Mouse (Mus musculus) embryo, embryonic 11.5 days (tissue): Measurements from ENCODE around the gene Hist1h2ae.
A peak's percentile ranks its signal among the peaks of the same experiment; 100 is the strongest.
"Not testable (repeated sequence)": the region's sequence is repeated elsewhere in the genome, so short reads cannot be mapped to it uniquely, and the experiment has no call there.

ENCODE experiments used
- DNase-seq: peaks from one replicate; pipeline ENCODE4 v3.0.0-alpha.2; 2012; ENCODE audit warnings: low read depth, low spot score

Hist1h2ae gene

GRCm38 (mm10) chr13:23571022-23571503, at the start of gene Hist1h2ae, which contains the start of gene Hist1h2bg:
TSS of gene Hist1h2ae (minus strand) at chr13:23571220.
TSS of gene Hist1h2bg (plus strand) at chr13:23571396.
- DNase-seq = no peak

GRCm38 (mm10) chr13:23620056-23620732, 49.2 kb upstream of the Hist1h2ae start:
- DNase-seq = no peak

DNA sequence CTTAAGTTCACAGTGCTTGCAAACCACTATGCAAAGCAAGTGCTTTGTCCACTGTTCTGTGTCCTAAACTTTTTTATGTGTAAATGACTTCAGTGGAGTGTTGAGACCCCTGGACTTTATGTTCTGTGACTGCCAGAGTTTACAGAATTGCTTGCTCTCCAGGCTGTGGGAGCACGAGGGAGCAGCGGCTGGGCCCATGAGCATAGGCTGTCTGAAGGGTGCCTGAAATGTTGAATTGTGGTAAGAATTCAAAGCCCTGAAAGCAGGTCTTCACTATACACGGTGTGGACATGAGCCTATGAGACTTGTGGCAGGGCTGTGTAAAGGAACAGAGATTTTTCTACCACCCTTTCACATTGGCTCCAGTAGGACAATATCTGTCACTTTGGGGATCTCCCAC, 40.6 kb upstream of the Hist1h2ae start:
- DNase-seq = no peak

- no peak for DNase-seq
These were observed 39.4 kb upstream of the Hist1h2ae start for GRCm38 (mm10) chr13:23610393-23610792.

DNA sequence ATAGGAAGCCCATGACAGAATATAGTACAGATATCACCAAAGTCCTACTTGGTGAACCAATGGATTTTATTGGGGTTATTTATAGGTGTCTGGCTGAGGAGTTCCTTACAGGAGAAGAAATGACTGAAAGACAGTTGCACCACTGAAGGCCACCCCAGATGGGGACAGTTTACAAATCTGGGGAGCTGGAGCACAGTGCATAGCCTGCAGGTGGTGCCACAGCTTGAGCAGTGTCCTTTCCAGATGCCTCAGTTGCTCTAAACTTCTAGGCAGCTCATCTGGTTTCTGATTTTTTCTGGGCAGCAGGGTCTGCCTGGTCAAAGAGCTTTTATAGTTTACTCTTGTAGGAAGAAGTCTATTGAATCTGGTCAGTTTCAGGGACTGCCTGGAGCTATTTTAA, 38.8 kb upstream of the Hist1h2ae start:
- DNase-seq = no peak

DNA sequence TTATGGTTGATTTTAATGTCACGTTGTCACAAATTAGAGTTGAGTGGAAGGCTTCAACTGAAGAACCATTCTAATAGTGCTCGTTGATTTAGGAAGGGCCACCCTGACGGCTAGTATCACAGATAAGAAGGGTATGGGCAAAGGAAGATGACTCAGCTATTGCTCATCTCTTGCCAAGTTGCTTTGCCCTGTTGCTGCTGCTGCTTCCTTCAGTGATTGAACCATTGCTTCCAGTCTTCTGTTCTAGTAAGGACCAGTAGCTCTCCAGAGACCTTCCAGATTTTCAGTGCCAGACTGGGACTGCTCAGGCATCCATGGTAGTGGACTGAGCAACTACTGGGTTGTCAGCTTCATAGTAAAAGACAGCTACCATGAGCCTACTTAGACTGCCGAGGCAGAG, 38.2 kb upstream of the Hist1h2ae start:
- no peak for DNase-seq

- no peak for DNase-seq
These were observed 34.0 kb upstream of the Hist1h2ae start for GRCm38 (mm10) chr13:23605052-23605451.

DNA sequence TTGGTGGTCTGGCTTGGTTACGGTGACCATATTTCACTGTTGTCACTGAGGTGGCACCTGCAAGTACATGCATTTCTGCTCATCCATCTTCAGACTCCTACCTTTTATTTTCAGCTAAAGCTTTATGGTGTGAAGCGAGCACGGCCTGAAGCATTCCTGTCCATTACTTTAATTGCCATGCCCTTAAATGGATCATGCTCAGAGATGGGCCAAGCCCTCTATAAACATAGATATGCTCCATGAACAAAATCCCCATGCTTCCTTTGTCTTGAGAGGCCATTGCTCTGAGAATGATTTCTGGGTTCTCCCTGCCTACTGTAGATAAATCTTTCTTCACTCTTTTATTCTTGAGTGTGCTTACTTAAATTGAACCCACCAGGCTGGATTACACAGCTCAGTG, 33.4 kb upstream of the Hist1h2ae start:
- no peak for DNase-seq

DNA sequence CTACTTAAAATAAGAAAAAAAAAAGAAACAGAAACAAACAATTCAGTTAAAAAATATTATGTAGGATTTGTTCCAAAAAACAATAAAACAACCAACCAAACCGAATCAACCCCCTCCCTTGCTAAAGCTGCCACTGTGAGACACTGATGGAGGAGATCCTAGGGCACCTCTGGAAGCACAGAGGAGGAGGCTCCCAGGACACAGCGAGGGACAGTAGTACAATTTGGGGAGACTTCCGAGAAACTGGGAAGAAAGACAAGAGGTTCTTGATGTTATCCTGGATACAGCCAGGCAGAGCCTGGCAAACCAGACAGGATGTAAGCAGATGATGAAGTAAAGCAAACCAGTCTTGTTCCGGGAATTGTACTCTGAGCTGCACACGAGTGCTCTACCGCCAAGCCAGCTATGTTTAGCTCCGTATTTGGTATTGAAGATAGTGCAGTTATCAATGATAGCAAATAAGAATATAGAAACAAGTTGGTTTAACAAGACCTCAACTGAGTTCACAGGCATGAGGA, 32.2 kb upstream of the Hist1h2ae start:
- no peak for DNase-seq

DNA sequence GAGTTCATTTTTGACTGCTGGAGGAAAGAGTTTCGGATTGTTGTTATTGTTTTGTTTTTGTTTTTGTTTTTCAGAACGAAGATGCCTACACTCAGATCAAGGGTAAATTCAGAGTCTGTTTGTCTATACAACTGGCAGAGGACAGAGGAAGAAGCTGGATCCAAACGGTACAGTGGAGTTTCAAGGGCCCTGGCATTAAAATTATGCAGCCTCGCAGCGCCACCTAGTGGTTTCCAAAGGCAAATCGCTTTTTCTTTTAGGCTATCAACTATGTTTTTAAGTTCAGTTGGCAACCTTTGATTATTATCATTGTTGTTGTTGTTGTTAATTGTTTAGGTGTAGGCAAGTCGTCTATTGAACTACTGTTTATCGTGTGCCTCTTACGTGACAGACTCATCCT, 26.9 kb upstream of the Hist1h2ae start:
- DNase-seq = no peak

- DNase-seq = no peak
These were observed 24.8 kb upstream of the Hist1h2ae start for GRCm38 (mm10) chr13:23595622-23596372.

GRCm38 (mm10) chr13:23595185-23595584, 24.2 kb upstream of the Hist1h2ae start:
- no peak for DNase-seq

- no peak for DNase-seq
These were observed 22.2 kb upstream of the Hist1h2ae start for GRCm38 (mm10) chr13:23593051-23593770.

DNA sequence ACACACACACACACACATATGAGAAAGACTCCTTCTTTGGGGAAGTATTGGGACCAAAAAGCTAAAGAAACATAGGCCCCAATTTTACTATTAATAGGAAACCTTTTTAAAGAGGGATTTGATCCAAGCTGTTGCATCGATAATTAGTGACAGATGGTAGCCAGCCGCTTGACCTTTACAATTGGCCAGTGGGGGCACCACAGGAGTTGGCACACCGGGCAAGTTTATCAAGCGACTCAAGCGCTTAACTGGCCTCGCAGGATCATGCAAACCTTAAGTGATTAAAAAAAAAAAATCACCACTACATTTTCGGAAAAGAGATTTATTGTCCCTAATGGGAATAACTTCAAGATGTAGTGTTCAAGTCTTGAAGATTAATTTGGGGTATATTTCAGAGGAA, 21.6 kb upstream of the Hist1h2ae start:
- DNase-seq = no peak

- not testable (repeated sequence) for DNase-seq
These were observed 20.9 kb upstream of the Hist1h2ae start for GRCm38 (mm10) chr13:23591886-23592285.

- DNase-seq = no peak
These were observed 20.2 kb upstream of the Hist1h2ae start for GRCm38 (mm10) chr13:23591206-23591605.

- DNase-seq = no peak
These were observed 15.9 kb upstream of the Hist1h2ae start for GRCm38 (mm10) chr13:23586940-23587225.

- DNase-seq = no peak
These were observed 15.3 kb upstream of the Hist1h2ae start for GRCm38 (mm10) chr13:23586099-23586939.

DNA sequence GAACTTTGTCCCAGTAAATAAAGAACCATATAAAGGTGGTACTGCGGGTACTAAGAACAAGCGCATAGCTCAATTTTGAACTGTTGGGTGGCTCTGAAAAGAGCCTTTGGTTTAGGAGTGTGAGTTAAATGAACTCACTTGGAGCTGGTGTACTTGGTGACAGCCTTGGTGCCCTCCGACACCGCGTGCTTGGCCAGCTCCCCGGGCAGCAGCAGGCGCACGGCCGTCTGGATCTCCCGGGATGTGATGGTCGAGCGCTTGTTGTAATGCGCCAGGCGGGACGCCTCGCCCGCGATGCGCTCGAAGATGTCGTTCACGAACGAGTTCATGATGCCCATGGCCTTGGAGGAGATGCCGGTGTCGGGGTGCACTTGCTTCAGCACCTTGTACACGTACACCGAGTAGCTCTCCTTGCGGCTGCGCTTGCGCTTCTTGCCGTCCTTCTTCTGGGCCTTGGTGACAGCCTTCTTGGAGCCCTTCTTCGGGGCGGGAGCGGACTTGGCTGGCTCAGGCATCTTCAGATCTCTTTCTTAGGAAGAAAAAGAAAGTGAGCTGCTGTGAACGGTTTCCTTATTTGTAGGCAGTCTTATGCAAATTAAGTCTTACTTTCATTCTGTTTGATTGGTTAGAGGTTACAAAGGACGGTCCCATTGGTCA, 14.6 kb upstream of the Hist1h2ae start:
- DNase-seq = peak; percentile 83

GRCm38 (mm10) chr13:23585029-23585441, 14.0 kb upstream of the Hist1h2ae start:
- DNase-seq = no peak

DNA sequence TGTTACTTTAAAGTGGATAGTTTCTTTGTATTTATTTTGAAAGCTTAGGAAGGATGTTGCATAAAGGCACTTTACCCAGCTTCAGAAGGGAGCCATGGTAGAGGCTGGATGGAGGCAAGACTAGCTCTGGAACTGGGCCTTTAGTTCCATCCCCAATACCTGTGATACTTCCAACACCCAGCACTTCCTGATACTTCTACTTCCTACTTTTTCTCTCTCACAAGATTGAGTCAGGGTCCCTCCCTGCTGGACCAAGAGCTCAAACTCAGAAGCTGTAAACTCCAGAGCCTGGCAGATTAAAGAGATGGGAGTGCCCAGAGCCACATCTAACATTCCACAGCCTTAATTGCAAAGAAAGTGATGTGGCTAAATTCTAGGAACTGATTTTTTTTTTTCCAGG, 13.3 kb upstream of the Hist1h2ae start:
- DNase-seq = no peak
